Mouse (Mus musculus) E14TG2a.4 (cell line): ENCODE data around the gene Col16a1.
A peak's percentile ranks its signal among the peaks of the same experiment; 100 is the strongest.

Source experiments
- CTCF ChIP-seq: conservative IDR thresholded peaks from 2 replicates; pipeline ENCODE4 v1.5.1; 2014; ENCODE audit warnings: low read length
- NANOG ChIP-seq: IDR thresholded peaks from 2 replicates; pipeline ENCODE4 v1.6.1; 2014; ENCODE audit warnings: borderline replicate concordance, low read length, mixed read lengths
- POU5F1 ChIP-seq: IDR thresholded peaks from 2 replicates; pipeline ENCODE4 v1.6.1; 2014; ENCODE audit warnings: low read length, borderline replicate concordance

DNA sequence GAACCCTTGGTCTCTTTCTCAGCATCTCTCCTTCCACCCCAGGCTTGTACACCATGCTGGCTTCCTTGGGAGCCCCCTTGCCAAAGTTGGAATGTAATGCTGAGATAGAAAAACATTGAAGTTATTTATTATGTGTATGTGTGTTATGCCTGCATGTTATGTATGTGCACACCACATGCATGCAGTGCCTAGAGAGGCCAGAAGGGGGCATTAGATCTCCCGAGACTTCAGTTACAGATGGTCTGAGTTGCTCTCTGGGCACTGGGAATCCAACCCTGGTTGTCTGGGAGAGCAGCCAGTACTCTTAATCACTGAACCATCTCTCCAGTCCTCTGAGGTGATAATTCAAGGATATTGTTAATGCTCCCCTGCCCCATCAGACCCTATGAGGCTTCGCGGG lies 4.6 kb downstream of the Col16a1 start:
- TF ChIP-seq CTCF: peak; percentile 79
- no peak for TF ChIP-seq POU5F1
- TF ChIP-seq NANOG: no peak
